Mouse (Mus musculus): ENCODE data around the gene Adarb1.

Gene Adarb1

GRCm38 (mm10) chr10:77418138-77418537 lies at the start of gene Adarb1:
Gene Adarb1 (minus strand): TSS chr10:77418270.
- DNase-seq (ENCODE audit: low spot score), result peak; percentile 48

DNA sequence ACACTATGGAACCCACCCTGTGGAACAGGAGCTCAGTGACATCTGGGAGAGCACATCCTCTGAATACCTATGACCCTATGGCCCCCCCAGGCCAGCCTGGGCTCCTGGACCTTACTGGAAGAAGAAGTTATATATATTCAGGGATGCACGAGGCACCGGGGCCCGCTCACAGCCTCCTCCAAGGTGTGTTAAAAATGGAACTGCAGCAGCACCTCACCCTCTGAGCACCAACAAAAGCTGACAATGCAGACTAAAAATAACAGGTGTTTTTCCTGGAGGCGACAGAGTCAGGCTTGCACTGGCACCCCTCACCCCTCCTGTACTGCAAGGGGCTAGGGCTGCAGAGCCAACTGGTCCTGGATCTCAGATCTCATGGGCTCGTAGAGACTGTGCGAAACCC lies 49.3 kb upstream of the Adarb1 start:
- no peak for DNase-seq (ENCODE audit: low spot score)

GRCm38 (mm10) chr10:77465902-77466301 lies 47.8 kb upstream of the Adarb1 start:
- no peak for DNase-seq (ENCODE audit: low spot score)

DNA sequence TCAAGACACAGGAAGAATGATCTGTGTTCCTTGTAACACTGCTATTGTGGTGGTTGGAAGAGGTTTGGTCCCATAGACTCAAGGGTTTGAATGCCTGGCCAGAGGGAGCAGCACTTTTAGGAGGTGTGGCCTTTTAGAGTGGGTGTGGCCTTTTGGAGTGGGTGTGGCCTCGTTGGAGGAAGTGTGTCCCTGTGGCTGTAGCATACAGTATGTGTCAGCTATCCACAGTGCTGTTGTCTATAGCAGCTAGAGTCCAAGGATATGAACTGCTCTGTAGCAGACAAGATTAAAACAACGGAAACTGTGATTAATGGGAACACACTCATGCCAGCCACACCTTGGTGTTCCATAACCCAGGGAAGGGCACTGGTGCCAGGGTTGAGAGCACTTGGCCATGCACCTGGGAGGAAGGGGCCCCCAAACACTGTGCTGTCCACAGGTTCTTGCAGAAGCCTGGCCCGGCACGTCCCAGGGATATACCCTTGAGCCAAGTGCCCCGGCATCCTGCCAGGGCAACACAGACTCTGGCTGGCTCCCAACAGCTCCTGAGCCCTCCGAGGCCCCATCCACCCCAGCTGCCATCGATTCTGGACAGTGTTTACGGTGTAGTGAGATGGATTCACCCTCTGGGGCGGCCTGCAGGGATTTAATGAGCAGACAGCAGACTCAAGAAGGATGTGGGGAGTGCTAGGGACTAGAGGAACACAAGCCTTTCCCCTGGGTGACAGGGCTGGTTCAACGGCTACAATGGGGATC lies 46.3 kb upstream of the Adarb1 start:
- DNase-seq (ENCODE audit: low spot score), result no peak

DNA sequence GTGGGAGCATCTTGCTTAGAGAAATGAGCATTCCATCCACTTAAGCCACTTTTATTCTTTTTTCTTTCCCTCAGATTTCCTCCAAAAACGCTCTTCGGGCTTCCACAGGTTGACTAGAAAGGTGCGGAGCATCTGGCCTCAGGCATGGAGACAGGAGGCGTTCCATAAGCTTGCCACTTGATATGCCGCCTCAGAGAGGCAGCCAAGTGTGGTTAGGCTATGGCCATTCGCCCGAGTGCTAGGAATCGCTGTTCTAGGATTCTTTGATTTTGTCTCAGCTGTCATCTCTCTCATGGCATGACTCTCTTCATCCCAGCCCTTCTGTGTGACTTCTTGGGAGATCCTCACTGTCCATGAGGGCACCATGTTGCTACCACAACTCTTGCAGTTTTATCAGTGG lies 43.1 kb upstream of the Adarb1 start:
- DNase-seq (ENCODE audit: low spot score), result no peak

GRCm38 (mm10) chr10:77457701-77458100 lies 39.6 kb upstream of the Adarb1 start:
- DNase-seq (ENCODE audit: low spot score), result no peak

- DNase-seq (ENCODE audit: low spot score), result no peak
Observed at GRCm38 (mm10) chr10:77456507-77456906, 38.4 kb upstream of the Adarb1 start.

DNA sequence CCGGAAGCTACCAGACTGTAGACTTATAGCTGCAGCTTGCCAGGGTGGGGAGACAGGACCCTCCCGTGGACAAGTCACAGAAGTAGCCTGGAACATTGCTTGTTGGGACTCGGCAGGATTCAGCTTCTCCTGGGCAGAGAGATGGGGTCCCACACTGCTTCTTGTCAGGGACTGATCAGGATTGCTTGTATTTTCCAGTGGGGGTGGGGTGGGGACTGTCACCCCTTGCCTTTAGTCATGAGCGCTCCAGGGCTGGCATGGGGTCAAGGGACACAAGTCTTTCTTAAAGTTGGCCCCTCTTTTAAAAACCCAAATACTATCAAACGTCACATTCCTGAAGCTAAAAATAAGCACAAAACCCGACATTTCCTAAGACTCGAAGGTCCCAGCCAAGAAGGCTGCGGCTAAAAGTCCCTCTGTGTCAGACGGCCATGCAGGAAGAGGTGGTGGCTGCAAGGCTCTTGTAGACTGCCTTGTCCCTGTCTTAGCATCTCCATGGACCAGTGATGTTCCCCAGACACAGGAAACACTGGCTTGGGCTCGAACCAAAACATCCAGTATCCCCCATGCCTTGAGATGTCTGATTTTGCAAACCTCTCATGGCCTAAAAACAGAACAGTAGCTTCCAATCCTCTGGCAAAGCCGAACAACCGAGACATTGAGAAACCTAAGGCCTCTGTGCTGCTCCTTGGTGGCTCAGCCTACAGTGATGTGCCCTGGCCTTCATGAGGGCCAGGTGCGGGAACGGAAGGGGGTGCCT lies 37.4 kb upstream of the Adarb1 start:
- DNase-seq (ENCODE audit: low spot score), result no peak

DNA sequence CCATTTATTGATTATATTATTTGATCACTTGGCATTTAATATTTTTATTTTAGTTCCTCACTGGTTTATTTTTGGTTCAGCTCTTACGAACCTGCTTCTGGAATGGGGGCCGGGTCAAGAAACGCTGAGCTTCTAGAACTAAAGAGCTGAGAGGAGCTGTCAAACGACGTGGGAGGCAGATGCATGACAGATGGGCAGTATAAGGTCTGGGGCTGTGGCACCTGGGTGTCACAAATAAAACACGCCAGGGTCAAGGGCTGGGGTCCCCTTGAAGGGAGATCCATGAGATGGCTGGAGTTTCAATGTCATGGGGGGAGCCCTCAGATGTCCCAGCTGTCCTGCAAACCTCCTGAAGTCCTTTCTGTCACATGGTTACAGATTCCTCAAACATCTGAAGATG lies 36.7 kb upstream of the Adarb1 start:
- no peak for DNase-seq (ENCODE audit: low spot score)

GRCm38 (mm10) chr10:77451822-77452221 lies 33.8 kb upstream of the Adarb1 start:
- no peak for DNase-seq (ENCODE audit: low spot score)

- DNase-seq (ENCODE audit: low spot score), result no peak
Observed at GRCm38 (mm10) chr10:77450159-77450464, 32.0 kb upstream of the Adarb1 start.

DNA sequence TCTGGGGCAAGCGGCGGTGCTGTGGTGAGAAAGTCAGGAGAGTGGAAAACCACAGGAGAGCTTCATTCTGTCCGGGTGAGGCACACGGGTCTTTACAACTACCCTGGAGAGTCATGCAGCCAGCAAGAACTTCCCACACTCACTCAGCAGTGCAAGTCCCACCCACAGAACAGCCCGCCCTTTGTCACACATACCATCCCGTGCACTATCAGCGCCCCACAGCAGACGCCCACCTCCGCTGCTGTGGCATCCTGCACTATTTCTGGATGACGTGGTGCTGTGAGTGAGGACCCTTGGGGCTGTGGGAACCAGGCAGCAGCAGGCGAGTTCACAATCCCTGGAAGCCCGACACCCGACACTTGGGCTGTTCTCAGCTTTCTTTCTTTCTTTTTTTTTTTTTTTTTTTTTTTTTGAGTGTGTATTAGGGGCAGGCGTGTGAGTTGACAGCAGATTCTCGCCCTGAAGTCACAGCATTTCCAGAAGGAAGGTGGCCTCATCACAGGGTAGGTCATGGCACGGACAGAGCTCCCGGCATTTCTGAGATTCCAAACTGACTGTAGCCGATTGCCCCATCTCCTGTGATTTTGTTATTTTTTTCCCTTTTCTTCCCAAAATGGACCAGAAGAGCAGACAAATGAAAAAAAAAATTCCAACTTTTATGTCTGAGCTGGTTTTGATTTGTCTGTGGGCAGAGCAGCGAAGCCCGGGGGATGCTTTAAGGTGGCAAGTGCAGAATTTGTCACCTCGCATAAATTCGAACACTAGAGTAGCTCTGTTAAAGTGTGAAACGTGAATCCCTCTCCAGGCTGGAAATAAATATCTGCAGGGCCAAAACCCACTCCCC lies 31.5 kb upstream of the Adarb1 start:
- no peak for DNase-seq (ENCODE audit: low spot score)

- DNase-seq (ENCODE audit: low spot score), result no peak
Observed at GRCm38 (mm10) chr10:77448698-77449247, 30.7 kb upstream of the Adarb1 start.

DNA sequence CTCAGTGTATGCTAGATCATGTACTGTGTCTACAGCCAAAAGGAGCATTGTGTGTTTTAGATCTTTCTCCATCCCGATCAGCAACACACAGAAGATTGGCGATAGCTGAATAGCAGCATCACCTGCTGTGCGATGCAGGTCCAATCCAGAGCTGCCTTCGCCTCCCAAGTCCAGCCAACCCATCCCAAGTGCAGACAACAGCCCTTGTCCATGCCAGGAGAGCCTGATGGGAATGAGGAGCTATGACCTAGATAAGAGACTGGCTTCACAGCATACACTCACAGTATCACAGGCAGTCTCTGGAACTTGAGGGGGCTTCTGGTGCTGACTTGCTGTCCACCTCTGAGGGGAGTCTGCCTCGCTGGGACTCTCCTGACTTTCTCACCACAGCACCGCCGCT lies 30.1 kb upstream of the Adarb1 start:
- DNase-seq (ENCODE audit: low spot score), result no peak

- DNase-seq (ENCODE audit: low spot score), result no peak
Observed at GRCm38 (mm10) chr10:77447755-77448154, 29.7 kb upstream of the Adarb1 start.

- DNase-seq (ENCODE audit: low spot score), result no peak
Observed at GRCm38 (mm10) chr10:77442250-77442649, 24.2 kb upstream of the Adarb1 start.

DNA sequence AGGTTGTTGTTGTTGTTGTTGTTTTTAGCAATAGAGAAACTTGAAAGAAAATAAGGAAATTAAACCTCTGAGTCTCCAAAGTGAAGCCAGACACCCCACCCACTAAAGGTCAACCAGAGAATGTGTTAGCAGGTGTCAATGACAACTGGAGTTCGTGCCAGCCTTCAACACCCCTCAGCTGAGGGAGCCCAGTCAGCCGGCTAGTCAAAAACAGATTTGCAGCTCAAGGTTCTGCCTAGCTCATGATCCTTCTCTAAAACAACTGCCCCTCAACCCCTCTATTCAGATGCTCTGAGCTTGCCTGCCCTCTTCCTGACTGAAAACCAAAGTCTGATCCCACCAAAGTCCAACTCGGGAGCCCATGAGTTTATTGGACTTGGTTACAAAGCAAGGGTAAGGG lies 23.7 kb upstream of the Adarb1 start:
- no peak for DNase-seq (ENCODE audit: low spot score)

GRCm38 (mm10) chr10:77440841-77441755 lies 23.0 kb upstream of the Adarb1 start:
- DNase-seq (ENCODE audit: low spot score), result no peak

DNA sequence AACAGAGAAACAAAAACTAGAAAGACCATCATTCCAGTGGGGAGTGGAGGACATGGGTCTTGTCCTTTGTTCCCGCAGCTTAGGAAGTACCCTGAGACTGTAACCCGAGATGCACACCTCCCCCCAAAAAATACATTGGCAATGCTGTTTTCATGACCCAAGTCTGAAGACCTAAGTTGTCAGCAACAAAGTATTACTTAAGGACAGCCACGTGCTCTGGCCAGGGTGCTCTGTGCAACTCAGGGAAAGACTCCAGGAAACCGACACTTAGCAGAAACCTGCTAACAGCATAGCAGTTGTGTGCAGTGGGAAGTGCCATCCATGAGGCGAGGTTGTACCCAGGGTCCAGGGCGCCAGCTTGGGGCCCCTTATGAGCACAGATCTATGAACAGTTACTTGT lies 22.2 kb upstream of the Adarb1 start:
- DNase-seq (ENCODE audit: low spot score), result no peak

- no peak for DNase-seq (ENCODE audit: low spot score)
Observed at GRCm38 (mm10) chr10:77439026-77439425, 21.0 kb upstream of the Adarb1 start.

GRCm38 (mm10) chr10:77438021-77438420 lies 20.0 kb upstream of the Adarb1 start:
- DNase-seq (ENCODE audit: low spot score), result no peak
